Mouse (Mus musculus) spleen, adult 10 weeks (tissue): Measurements from ENCODE around the gene Olfr965. TPM values are rescaled to one million over a fixed set of nuclear protein-coding genes. Genes with fewer than 3 reads are reported as not detected.

ENCODE experiments used
- polyA plus RNA-seq: library from polyadenylated mRNA; stranded (reverse); fragments of 350-450 nt; fragmentation: Illumina TruSeq; extraction: RNeasy Lipid Tissue Mini Kit (QIAGEN cat#74804); gene quantifications from one replicate; pipeline ENCODE4 v1.2.3, GENCODE M21; 2015; ENCODE audit warnings: low replicate concordance; ENCODE audit not compliant: insufficient read depth

Gene Olfr965
- not detected for polyA plus RNA-seq

DNA sequence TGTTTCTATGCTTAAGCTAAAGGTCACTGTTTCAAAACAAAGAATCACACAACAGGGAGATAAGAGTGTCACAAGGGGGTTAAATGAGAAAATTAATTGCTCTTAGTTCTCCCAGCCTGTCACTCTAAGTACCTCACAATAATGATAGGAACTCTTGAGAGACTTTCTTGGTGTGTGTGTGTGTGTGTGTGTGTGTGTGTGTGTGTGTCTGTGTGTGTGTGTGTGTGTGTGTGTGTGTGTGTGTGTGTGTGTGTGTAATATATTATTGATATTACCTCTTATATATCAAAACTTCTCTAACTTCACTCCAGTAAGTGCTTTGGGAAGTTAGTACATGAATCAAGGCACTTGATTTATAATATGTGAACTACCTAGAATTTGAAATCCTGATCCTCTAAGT, at the start of gene Olfr965:
Gene Olfr965, plus strand, starts transcription at position 301 of the 400 bp plus-strand sequence.

DNA sequence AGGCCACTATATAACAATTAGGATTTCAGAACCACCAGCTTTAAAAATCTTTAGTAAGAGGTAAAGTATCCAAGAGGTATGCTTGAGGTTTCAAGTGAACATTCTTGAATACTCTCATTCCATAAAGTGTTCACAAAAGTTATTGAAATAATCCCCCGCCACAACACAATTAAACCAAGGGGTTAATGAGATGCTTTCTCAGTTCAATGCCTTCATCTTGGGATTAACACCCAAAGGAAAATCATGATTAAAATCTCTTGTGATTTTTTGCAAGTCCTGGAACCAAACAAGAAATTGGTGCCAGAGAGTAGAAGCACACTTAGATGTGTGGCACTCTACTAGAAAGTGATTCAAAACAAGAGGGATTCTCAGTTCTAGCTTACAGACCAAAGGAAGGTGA, 44.2 kb upstream of the Olfr965 start, which contains the start of gene Olfr963:
Gene Olfr963, plus strand, starts transcription at position 301 of the 400 bp plus-strand sequence.

DNA sequence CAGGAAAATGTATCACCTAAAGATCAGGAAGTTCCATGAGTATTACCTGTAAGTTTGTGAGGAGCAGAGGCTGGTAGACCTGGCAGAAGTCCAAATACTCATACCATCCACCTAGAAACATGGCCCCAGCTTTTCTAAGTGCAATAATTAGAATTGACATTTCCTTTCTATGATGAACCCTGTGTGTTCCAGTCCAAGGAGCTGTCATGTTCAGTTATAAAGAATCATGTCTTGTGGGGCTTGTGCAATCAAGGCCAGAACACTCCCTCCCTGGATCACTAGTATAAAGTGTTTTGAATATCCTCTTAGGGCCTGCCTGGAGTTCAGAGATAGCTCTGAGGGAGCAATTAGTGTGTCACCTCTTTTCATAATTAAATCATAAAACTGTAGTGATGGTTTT, 4.1 kb upstream of the Olfr965 start, which contains the start of gene Olfr149:
Gene Olfr149, minus strand, starts transcription at position 101 of the 400 bp plus-strand sequence.

DNA sequence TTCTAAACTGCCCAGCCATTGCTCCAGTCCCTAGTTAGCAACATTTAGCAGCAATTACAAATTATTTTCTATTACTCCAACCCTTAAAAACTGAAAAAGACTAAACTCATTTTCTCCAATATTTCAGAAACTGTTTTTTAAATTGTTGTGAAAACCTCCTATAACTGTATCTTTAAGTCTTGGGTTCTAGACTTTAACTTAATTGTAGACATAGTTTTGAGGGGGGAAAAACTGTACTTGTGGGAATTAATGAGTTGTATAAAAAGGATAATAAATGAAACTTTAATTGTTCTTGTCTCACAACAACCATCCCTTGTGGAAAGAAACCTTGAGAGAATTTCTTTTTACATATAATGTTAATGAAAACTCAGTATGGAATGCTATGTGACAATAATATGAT, 19.5 kb downstream of the Olfr965 start, which contains the start of gene Olfr150:
Gene Olfr150, plus strand, starts transcription at position 301 of the 400 bp plus-strand sequence.

DNA sequence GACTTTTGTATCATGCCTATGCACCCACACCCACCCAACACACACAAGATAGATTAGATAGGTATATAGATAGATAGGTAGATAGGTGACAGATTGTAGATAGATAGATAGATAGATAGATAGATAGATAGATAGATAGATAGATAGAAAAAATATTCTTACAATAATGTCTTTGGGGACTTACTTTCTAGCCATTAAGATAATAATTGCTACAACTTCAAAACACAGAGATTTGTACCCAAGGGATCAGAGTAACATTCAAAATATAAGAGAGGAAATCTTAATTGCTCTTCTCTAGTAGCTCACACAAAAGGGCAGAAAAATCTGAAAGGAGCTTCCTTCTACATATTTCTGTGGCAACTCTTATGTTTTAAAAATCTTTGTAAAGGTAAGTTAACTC, 34.8 kb downstream of the Olfr965 start, which contains the start of gene Olfr967:
Gene Olfr967, plus strand, starts transcription at position 301 of the 400 bp plus-strand sequence.

Other genes starting within 250 kb of the Olfr965 start
- gene Olfr955, start 239.4 kb upstream of the Olfr965 start, polyA plus RNA-seq: not detected
- not detected for gene Olfr44, start 217.4 kb upstream of the Olfr965 start, polyA plus RNA-seq
- not detected for gene Olfr957, start 195.5 kb upstream of the Olfr965 start, polyA plus RNA-seq
- not detected for gene Olfr958, start 157.3 kb upstream of the Olfr965 start, polyA plus RNA-seq
- not detected for gene Olfr959, start 135.8 kb upstream of the Olfr965 start, polyA plus RNA-seq
- gene AW551984, start 107.0 kb upstream of the Olfr965 start, polyA plus RNA-seq: 0.11 TPM
- gene Olfr148, start 100.7 kb upstream of the Olfr965 start, polyA plus RNA-seq: not detected
- not detected for gene Olfr960, start 90.0 kb upstream of the Olfr965 start, polyA plus RNA-seq
- gene Olfr961, start 66.3 kb upstream of the Olfr965 start, polyA plus RNA-seq: not detected
- gene Olfr963, start 44.1 kb upstream of the Olfr965 start, polyA plus RNA-seq: not detected
- not detected for gene Olfr149, start 4.2 kb upstream of the Olfr965 start, polyA plus RNA-seq
- not detected for gene Olfr150, start 19.6 kb downstream of the Olfr965 start, polyA plus RNA-seq
- gene Olfr967, start 34.9 kb downstream of the Olfr965 start, polyA plus RNA-seq: not detected
- gene Olfr968, start 71.9 kb downstream of the Olfr965 start, polyA plus RNA-seq: not detected
- not detected for gene Olfr969, start 79.6 kb downstream of the Olfr965 start, polyA plus RNA-seq
- not detected for gene Olfr970, start 97.5 kb downstream of the Olfr965 start, polyA plus RNA-seq
- gene Olfr971, start 125.5 kb downstream of the Olfr965 start, polyA plus RNA-seq: not detected
- gene Olfr972, start 155.1 kb downstream of the Olfr965 start, polyA plus RNA-seq: not detected
- not detected for gene Olfr229, start 196.0 kb downstream of the Olfr965 start, polyA plus RNA-seq
- gene Olfr974, start 226.1 kb downstream of the Olfr965 start, polyA plus RNA-seq: not detected
- not detected for gene Olfr975, start 240.7 kb downstream of the Olfr965 start, polyA plus RNA-seq
- gene Olfr976, start 249.8 kb downstream of the Olfr965 start, polyA plus RNA-seq: not detected